10 mouse cellular contexts compared by ENCODE assay signal in the genomic region with DNA sequence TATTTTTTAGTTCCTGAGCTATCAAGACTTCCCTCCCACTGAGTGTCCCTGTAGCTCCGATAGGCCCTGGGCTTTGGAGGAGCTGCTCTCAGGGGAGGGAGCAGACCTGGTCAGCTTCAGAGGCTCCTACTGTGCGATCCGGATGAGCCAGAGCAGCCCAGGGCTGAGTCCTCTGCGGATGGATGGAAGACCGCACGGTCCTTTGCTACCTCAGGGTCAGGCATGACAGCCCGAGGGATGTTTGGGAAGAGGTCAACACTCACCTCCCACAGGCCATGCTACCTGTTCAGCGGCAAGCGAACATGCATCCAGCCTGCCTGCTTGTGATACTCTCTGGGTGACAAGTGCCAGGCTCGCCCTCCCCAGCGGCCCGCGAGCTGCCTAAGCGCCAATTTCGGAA. TPM values are rescaled to one million over a fixed set of nuclear protein-coding genes. Genes with fewer than 3 reads are reported as not detected.
DNase-seq lines count a peak whose midpoint lies in the region; ATAC-seq lines count a peak whose summit lies in the region.
"Had no signal": no experiment of that assay in that cellular context is flagged by ENCODE, and none has a peak within 500 bp of the region (broad histone marks: within the 10 kb centered on the region; RNA-seq: fewer than 3 reads in every experiment).

No protein-coding gene starts in this region.

- 4% methylated on average over 15 of the region's 15 CpGs for WGBS in hindbrain, embryonic 10.5 days
- WGBS in midbrain, embryonic 16.5 days, result 14% methylated on average over 15 of the region's 15 CpGs

- peak; percentile 42 for DNase-seq in ZHBTc4 (ENCODE audit: low read depth, low spot score)
- DNase-seq in cerebellum, postnatal 25 days, result peak; percentile 74 to 81
- peak; percentile 54 for DNase-seq in hindbrain, embryonic 10.5 days (ENCODE audit: low spot score)
- no peak for DNase-seq in lung, adult 18-20 months
- no peak for DNase-seq in lung, postnatal 36 days
- no peak for DNase-seq in kidney, adult 9 months
- no peak for DNase-seq in ovary, adult 18-20 months (ENCODE audit: low spot score)
- DNase-seq: heart, postnatal 14 days had no signal

- H3K9ac ChIP-seq in midbrain, embryonic 16.5 days (ENCODE audit: low read depth, low read length), result peak overlapping the region; percentile 62; the same call in 1 of the 2 replicates

- peak overlapping the region; percentile 97 for H3K27ac ChIP-seq in hindbrain, embryonic 10.5 days
- peak overlapping the region; percentile 75 for H3K27ac ChIP-seq in midbrain, embryonic 16.5 days (ENCODE audit: low read length)

- peaks cover 98% of the 10 kb centered on the region for H3K27me3 ChIP-seq in hindbrain, embryonic 10.5 days (ENCODE audit: insufficient read depth, poor library complexity, severe bottlenecking)
- H3K27me3 ChIP-seq in midbrain, embryonic 16.5 days (ENCODE audit: control insufficient read depth, insufficient read depth, low read depth, low read length), result peaks cover 37% of the 10 kb centered on the region

- ATAC-seq in midbrain, embryonic 16.5 days, result no peak

- H3K4me3 ChIP-seq in hindbrain, embryonic 10.5 days, result peak overlapping the region; percentile 81
- H3K4me3 ChIP-seq in midbrain, embryonic 16.5 days (ENCODE audit: low read depth, low read length), result peak overlapping the region; percentile 25

- H3K4me1 ChIP-seq in hindbrain, embryonic 10.5 days (replicated peaks), result peaks cover 62% of the 10 kb centered on the region
- peaks cover 2% of the 10 kb centered on the region; the same call in 1 of the 2 replicates for H3K4me1 ChIP-seq in midbrain, embryonic 16.5 days (ENCODE audit: control insufficient read depth, insufficient read depth, low read length)

- H3K36me3 ChIP-seq in hindbrain, embryonic 10.5 days, result peaks cover 20% of the 10 kb centered on the region
- no peaks in the 10 kb centered on the region for H3K36me3 ChIP-seq in midbrain, embryonic 16.5 days (ENCODE audit: control insufficient read depth, insufficient read depth, low read length)

- no peaks in the 10 kb centered on the region for H3K9me3 ChIP-seq in hindbrain, embryonic 10.5 days
- H3K9me3 ChIP-seq in midbrain, embryonic 16.5 days (replicated peaks; ENCODE audit: control insufficient read depth, low read length, poor library complexity, severe bottlenecking), result no peaks in the 10 kb centered on the region

- H3K4me2 ChIP-seq in midbrain, embryonic 16.5 days (ENCODE audit: low read length), result peak overlapping the region; percentile 56

RNA-seq across cellular contexts. Expression of a gene that starts 5.9 kb away (rescaled TPM):
- polyA plus RNA-seq in hindbrain, embryonic 10.5 days (2016; fragmentation: Nextera tagmentation; extraction: Ambion mirVana), result 7.2 and 10.1 TPM in 2 replicates
- 6.3 and 15.2 TPM in 2 replicates for polyA plus RNA-seq in midbrain, embryonic 16.5 days (2015; fragmentation: Nextera tagmentation; extraction: Ambion mirVana)

RNA-seq across cellular contexts. Expression of a gene that starts 9.2 kb away (rescaled TPM):
- 0.24 and 0.29 TPM in 2 replicates for polyA plus RNA-seq in hindbrain, embryonic 10.5 days (2016; fragmentation: Nextera tagmentation; extraction: Ambion mirVana)
- polyA plus RNA-seq in midbrain, embryonic 16.5 days (2015; fragmentation: Nextera tagmentation; extraction: Ambion mirVana), result 0.19 and 0.93 TPM in 2 replicates
- polyA plus RNA-seq: frontal cortex, adult 2 months had no signal

RNA-seq across cellular contexts. Expression of a gene that starts 15.7 kb away (rescaled TPM):
- 16.5 and 20.3 TPM in 2 replicates for polyA plus RNA-seq in hindbrain, embryonic 10.5 days (2016; fragmentation: Nextera tagmentation; extraction: Ambion mirVana)
- polyA plus RNA-seq in midbrain, embryonic 16.5 days (2015; fragmentation: Nextera tagmentation; extraction: Ambion mirVana), result 9.5 and 29.0 TPM in 2 replicates

RNA-seq across cellular contexts. Expression of a gene that starts 30.3 kb away (rescaled TPM):
- 1.9 and 2.4 TPM in 2 replicates for polyA plus RNA-seq in hindbrain, embryonic 10.5 days (2016; fragmentation: Nextera tagmentation; extraction: Ambion mirVana)
- 0.82 and 1.4 TPM in 2 replicates for polyA plus RNA-seq in midbrain, embryonic 16.5 days (2015; fragmentation: Nextera tagmentation; extraction: Ambion mirVana)

RNA-seq across cellular contexts. Expression of a gene that starts 52.9 kb away (rescaled TPM):
- polyA plus RNA-seq in hindbrain, embryonic 10.5 days (2016; fragmentation: Nextera tagmentation; extraction: Ambion mirVana), result 25.6 and 29.3 TPM in 2 replicates
- polyA plus RNA-seq in midbrain, embryonic 16.5 days (2015; fragmentation: Nextera tagmentation; extraction: Ambion mirVana), result 25.9 and 38.5 TPM in 2 replicates

Comparison
In these comparisons a context has a peak if more than half of its experiments do, and no peak if none do; other contexts are left out.
1. DNase-seq: peak in ZHBTc4 (single experiment), cerebellum, postnatal 25 days (2 of 2) and hindbrain, embryonic 10.5 days (single experiment); none in lung, adult 18-20 months (0 of 2), lung, postnatal 36 days (single experiment), kidney, adult 9 months (single experiment) and ovary, adult 18-20 months (single experiment).